Mouse (Mus musculus): ENCODE data around the gene Rnf43.

DNA sequence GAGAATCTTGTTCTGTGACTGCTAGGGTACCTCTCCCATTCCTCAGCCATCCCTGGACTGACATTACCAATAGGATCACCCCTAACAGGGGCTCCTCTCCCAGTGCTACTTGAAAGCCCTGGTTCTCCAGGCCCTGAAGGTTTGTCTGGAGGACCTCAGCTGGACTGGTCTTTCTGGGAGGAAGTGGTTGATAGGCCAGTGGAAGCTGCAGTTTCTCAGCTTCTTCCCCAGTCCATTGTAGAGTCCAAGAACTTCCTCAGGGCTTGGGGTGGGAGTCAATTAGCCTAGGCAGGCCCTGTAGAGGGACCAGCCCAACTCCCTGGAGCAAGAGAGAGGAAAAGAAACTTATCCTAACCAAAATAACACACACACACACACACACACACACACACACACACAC lies 63.0 kb downstream of the Rnf43 start:
- TF ChIP-seq POLR2A (IDR thresholded peaks at IDR 0.05; ENCODE audit: low read depth, low read length) (no peak), CTCF (IDR thresholded peaks at IDR 0.05; ENCODE audit: extremely low read depth, insufficient read length, insufficient replicate concordance, low read depth, low read length) (no peak)
